Mouse (Mus musculus): ENCODE data around the gene Nrl. TPM values are rescaled to one million over a fixed set of nuclear protein-coding genes. Genes with fewer than 3 reads are reported as not detected.

Gene Nrl
- polyA plus RNA-seq, 1 experiment from 2014 or later, result not detected

- Histone ChIP-seq H3K27ac (replicated peaks) (no peak overlapping the region), H3K4me3 (replicated peaks) (no peak overlapping the region), H3K9ac (no peak overlapping the region), H3K36me3 (no peaks in the 10 kb centered on the region), H3K27me3 (no peaks in the 10 kb centered on the region), H3K4me2 (replicated peaks) (no peak overlapping the region), H3K4me1 (peaks cover 11% of the 10 kb centered on the region), H3K9me3 (replicated peaks) (no peaks in the 10 kb centered on the region)
- WGBS, result 25% methylated on average over 5 of the region's 5 CpGs
- no peak for ATAC-seq (ENCODE audit: insufficient number of reproducible peaks, low FRiP score, low TSS enrichment, low read depth)
Observed at GRCm38 (mm10) chr14:55557003-55557402, 32.2 kb upstream of the Nrl start.

- Histone ChIP-seq H3K9ac (no peak overlapping the region), H3K9me3 (replicated peaks) (no peaks in the 10 kb centered on the region), H3K4me3 (replicated peaks) (no peak overlapping the region), H3K4me1 (no peaks in the 10 kb centered on the region), H3K27ac (replicated peaks) (no peak overlapping the region), H3K36me3 (0 out of 2 replicates have a peak, but pooled peaks cover under 1% of the 10 kb centered on the region), H3K27me3 (no peaks in the 10 kb centered on the region), H3K4me2 (replicated peaks) (no peak overlapping the region)
- 84% methylated on average over 3 of the region's 3 CpGs for WGBS
- no peak for ATAC-seq (ENCODE audit: insufficient number of reproducible peaks, low FRiP score, low TSS enrichment, low read depth)
Observed at GRCm38 (mm10) chr14:55555788-55556187, 31.0 kb upstream of the Nrl start.

- H3K4me2 ChIP-seq (replicated peaks), result no peak overlapping the region
- H3K4me3 ChIP-seq (replicated peaks), result no peak overlapping the region
- no peak overlapping the region for H3K9ac ChIP-seq
- no peak overlapping the region for H3K27ac ChIP-seq (replicated peaks)
- ATAC-seq (ENCODE audit: insufficient number of reproducible peaks, low FRiP score, low TSS enrichment, low read depth), result no peak
- no peaks in the 10 kb centered on the region for H3K4me1 ChIP-seq
- H3K36me3 ChIP-seq, result peaks cover 7% of the 10 kb centered on the region; the same call in 1 of the 2 replicates
- H3K27me3 ChIP-seq, result no peaks in the 10 kb centered on the region
- H3K9me3 ChIP-seq (replicated peaks), result no peaks in the 10 kb centered on the region
Observed at GRCm38 (mm10) chr14:55554635-55555034, 29.9 kb upstream of the Nrl start.

- ATAC-seq (ENCODE audit: insufficient number of reproducible peaks, low FRiP score, low TSS enrichment, low read depth), result no peak
- H3K9me3 ChIP-seq (replicated peaks), result no peaks in the 10 kb centered on the region
- WGBS, result 86% methylated on average over 8 of the region's 8 CpGs
- no peak overlapping the region for H3K27ac ChIP-seq (replicated peaks)
- H3K9ac ChIP-seq, result no peak overlapping the region
- no peak overlapping the region for H3K4me3 ChIP-seq (replicated peaks)
- H3K4me1 ChIP-seq, result no peaks in the 10 kb centered on the region
- H3K4me2 ChIP-seq (replicated peaks), result no peak overlapping the region
- H3K27me3 ChIP-seq, result no peaks in the 10 kb centered on the region
- peaks cover 32% of the 10 kb centered on the region for H3K36me3 ChIP-seq
Observed at GRCm38 (mm10) chr14:55551794-55552193, 27.0 kb upstream of the Nrl start.

- Histone ChIP-seq H3K4me3 (replicated peaks) (no peak overlapping the region), H3K4me1 (no peaks in the 10 kb centered on the region), H3K27ac (replicated peaks) (no peak overlapping the region), H3K4me2 (replicated peaks) (no peak overlapping the region), H3K36me3 (peaks cover 35% of the 10 kb centered on the region), H3K27me3 (no peaks in the 10 kb centered on the region), H3K9ac (no peak overlapping the region), H3K9me3 (replicated peaks) (no peaks in the 10 kb centered on the region)
- ATAC-seq (ENCODE audit: insufficient number of reproducible peaks, low FRiP score, low TSS enrichment, low read depth), result no peak
- 73% methylated on average over 5 of the region's 5 CpGs for WGBS
Observed at GRCm38 (mm10) chr14:55551347-55551746, 26.6 kb upstream of the Nrl start.

GRCm38 (mm10) chr14:55550191-55550590 lies 25.4 kb upstream of the Nrl start:
- no peak for ATAC-seq (ENCODE audit: insufficient number of reproducible peaks, low FRiP score, low TSS enrichment, low read depth)
- 82% methylated on average over 6 of the region's 6 CpGs for WGBS
- no peak overlapping the region for H3K4me3 ChIP-seq (replicated peaks)
- peaks cover 43% of the 10 kb centered on the region for H3K36me3 ChIP-seq
- H3K4me1 ChIP-seq, result no peaks in the 10 kb centered on the region
- no peak overlapping the region for H3K4me2 ChIP-seq (replicated peaks)
- no peak overlapping the region for H3K9ac ChIP-seq
- H3K27me3 ChIP-seq, result no peaks in the 10 kb centered on the region
- H3K9me3 ChIP-seq (replicated peaks), result no peaks in the 10 kb centered on the region
- no peak overlapping the region for H3K27ac ChIP-seq (replicated peaks)

GRCm38 (mm10) chr14:55544334-55544733 lies 19.6 kb upstream of the Nrl start:
- no peak overlapping the region for H3K4me2 ChIP-seq (replicated peaks)
- peaks cover 54% of the 10 kb centered on the region for H3K36me3 ChIP-seq
- no peaks in the 10 kb centered on the region for H3K9me3 ChIP-seq (replicated peaks)
- H3K27me3 ChIP-seq, result no peaks in the 10 kb centered on the region
- H3K9ac ChIP-seq, result no peak overlapping the region
- H3K27ac ChIP-seq (replicated peaks), result no peak overlapping the region
- 76% methylated on average over 9 of the region's 9 CpGs for WGBS
- ATAC-seq (ENCODE audit: insufficient number of reproducible peaks, low FRiP score, low TSS enrichment, low read depth), result no peak
- peaks cover 22% of the 10 kb centered on the region for H3K4me1 ChIP-seq
- H3K4me3 ChIP-seq (replicated peaks), result no peak overlapping the region

GRCm38 (mm10) chr14:55542268-55542667 lies 17.5 kb upstream of the Nrl start:
- Histone ChIP-seq H3K4me1 (peaks cover 22% of the 10 kb centered on the region), H3K27me3 (no peaks in the 10 kb centered on the region), H3K36me3 (peaks cover 33% of the 10 kb centered on the region), H3K27ac (replicated peaks) (no peak overlapping the region), H3K9ac (no peak overlapping the region), H3K9me3 (replicated peaks) (no peaks in the 10 kb centered on the region), H3K4me2 (replicated peaks) (no peak overlapping the region), H3K4me3 (replicated peaks) (no peak overlapping the region)
- no peak for ATAC-seq (ENCODE audit: insufficient number of reproducible peaks, low FRiP score, low TSS enrichment, low read depth)
- WGBS, result 97% methylated on average over 12 of the region's 12 CpGs

GRCm38 (mm10) chr14:55540787-55541321 lies 16.1 kb upstream of the Nrl start:
- H3K4me3 ChIP-seq (replicated peaks), result peak overlapping the region; percentile 59
- peak; percentile 22 for ATAC-seq (ENCODE audit: insufficient number of reproducible peaks, low FRiP score, low TSS enrichment, low read depth)
- H3K9me3 ChIP-seq (replicated peaks), result no peaks in the 10 kb centered on the region
- 4% methylated on average over 10 of the region's 10 CpGs for WGBS
- peak overlapping the region; percentile 69 for H3K9ac ChIP-seq
- peaks cover 22% of the 10 kb centered on the region for H3K4me1 ChIP-seq
- no peaks in the 10 kb centered on the region for H3K27me3 ChIP-seq
- peaks cover 24% of the 10 kb centered on the region for H3K36me3 ChIP-seq
- peak overlapping the region; percentile 82 for H3K4me2 ChIP-seq (replicated peaks)
- H3K27ac ChIP-seq (replicated peaks), result peak overlapping the region; percentile 90

GRCm38 (mm10) chr14:55540067-55540786 lies 15.4 kb upstream of the Nrl start, which contains the start of gene Pck2:
TSS of gene Pck2 (plus strand) at chr14:55540266.
- no peaks in the 10 kb centered on the region for H3K27me3 ChIP-seq
- peak within 1 kb of the TSS; percentile 82 for H3K4me2 ChIP-seq (replicated peaks)
- ATAC-seq (ENCODE audit: insufficient number of reproducible peaks, low FRiP score, low TSS enrichment, low read depth), result peak; percentile 90
- no peaks in the 10 kb centered on the region for H3K9me3 ChIP-seq (replicated peaks)
- under 1% methylated on average over 32 of the region's 32 CpGs for WGBS
- peak within 1 kb of the TSS; percentile 59 for H3K4me3 ChIP-seq (replicated peaks)
- peaks cover 19% of the 10 kb centered on the region for H3K36me3 ChIP-seq
- H3K9ac ChIP-seq, result peak within 1 kb of the TSS; percentile 69
- H3K27ac ChIP-seq (replicated peaks), result peak within 1 kb of the TSS; percentile 90
- peaks cover 22% of the 10 kb centered on the region for H3K4me1 ChIP-seq

GRCm38 (mm10) chr14:55536116-55536745 lies 11.4 kb upstream of the Nrl start:
- Histone ChIP-seq H3K9me3 (replicated peaks) (no peaks in the 10 kb centered on the region), H3K4me2 (replicated peaks) (no peak overlapping the region), H3K4me3 (replicated peaks) (no peak overlapping the region), H3K27me3 (no peaks in the 10 kb centered on the region), H3K36me3 (no peaks in the 10 kb centered on the region), H3K27ac (replicated peaks) (no peak overlapping the region), H3K9ac (no peak overlapping the region), H3K4me1 (peaks cover 12% of the 10 kb centered on the region)
- WGBS, result 50% methylated on average over 6 of the region's 6 CpGs
- no peak for ATAC-seq (ENCODE audit: insufficient number of reproducible peaks, low FRiP score, low TSS enrichment, low read depth)

All from embryonic facial prominence, embryonic 15.5 days (tissue).